Mouse (Mus musculus) bone marrow, adult 2 months (tissue): Measurements from ENCODE around the gene Nedd8. TPM values are rescaled to one million over a fixed set of nuclear protein-coding genes. Genes with fewer than 3 reads are reported as not detected.

Experiments used
- H3K27ac ChIP-seq: fragments of 200-500 bp; 2 replicates; pipeline ENCODE4 v1.5.1; 2012; ENCODE audit warnings: low read depth, mild to moderate bottlenecking, control low read depth, inconsistent platforms, low read length; ENCODE audit not compliant: control insufficient read depth, poor library complexity, insufficient read depth
- H3K4me1 ChIP-seq: fragments of 200-500 bp; 2 replicates; pipeline ENCODE4 v1.6.1; 2011; ENCODE audit warnings: low read length; ENCODE audit not compliant: control insufficient read depth, insufficient read depth
- H3K4me3 ChIP-seq: fragments of 200-500 bp; replicated peaks from 2 replicates; pipeline ENCODE3; 2011; ENCODE audit warnings: mild to moderate bottlenecking, low read depth, low read length, control low read depth; ENCODE audit not compliant: control insufficient read depth
- CTCF ChIP-seq: fragments of 200-500 bp; IDR thresholded peaks from 2 replicates; pipeline ENCODE4 v1.5.1; 2011; ENCODE audit warnings: low read length, control low read depth; ENCODE audit not compliant: control insufficient read depth, insufficient read depth
- POLR2A ChIP-seq: fragments of 200-500 bp; IDR thresholded peaks from 2 replicates; pipeline ENCODE4 v1.6.1; 2011; ENCODE audit warnings: low read depth, mild to moderate bottlenecking, control low read depth, low read length, borderline replicate concordance; ENCODE audit not compliant: control insufficient read depth
- WGBS: fragments of 180-500 bp; shearing (Covaris S2); methylation state at CpG from one replicate; pipeline ENCODE4 v1.1.7; 2018; 5-methylcytosine and 5-hydroxymethylcytosine counted together
- polyA plus RNA-seq: library from polyadenylated mRNA; stranded (reverse); fragments of >200 nt; gene quantifications from 2 replicates; pipeline ENCODE4 v1.2.4, GENCODE M21; 2011; ENCODE audit warnings: low replicate concordance; ENCODE audit not compliant: missing spikeins, insufficient read depth, insufficient read length

Gene Nedd8
- polyA plus RNA-seq, 1 experiment: 183 TPM

- no peaks in the 10 kb centered on the region for H3K4me1 ChIP-seq
- no peak for TF ChIP-seq CTCF
- TF ChIP-seq POLR2A: no peak
- 75% methylated on average over 10 of the region's 10 CpGs for WGBS
Observed at GRCm38 (mm10) chr14:55689433-55689832, 17.5 kb upstream of the Nedd8 start.

GRCm38 (mm10) chr14:55682118-55682493, 10.2 kb upstream of the Nedd8 start:
- Histone ChIP-seq H3K4me1 (no peaks in the 10 kb centered on the region), H3K4me3 (peak overlapping the region; percentile 74), H3K27ac (peak overlapping the region; percentile 96)
- TF ChIP-seq CTCF (no peak), POLR2A (no peak)
- 8% methylated on average over 3 of the region's 3 CpGs for WGBS

More at GRCm38 (mm10) chr14:55689433-55689832, 17.5 kb upstream of the Nedd8 start:
- Histone ChIP-seq H3K27ac (no peak overlapping the region), H3K4me3 (no peak overlapping the region)

- H3K27ac ChIP-seq: peak within 1 kb of the TSS; percentile 96
- under 1% methylated on average over 66 of the region's 66 CpGs for WGBS
- TF ChIP-seq POLR2A (peak; percentile 58; the same call in 1 of the 2 replicates), CTCF (peak; percentile 67)
- peak within 1 kb of the TSS; percentile 74 for H3K4me3 ChIP-seq
- no peaks in the 10 kb centered on the region for H3K4me1 ChIP-seq
Observed at GRCm38 (mm10) chr14:55681160-55682117, 9.5 kb upstream of the Nedd8 start, which contains the start of gene Tinf2. TSS of gene Tinf2 (minus strand) at chr14:55681820.

- H3K4me3 ChIP-seq: no peak overlapping the region
- WGBS: 66% methylated on average over 4 of the region's 4 CpGs
- H3K27ac ChIP-seq: no peak overlapping the region
- TF ChIP-seq CTCF (no peak), POLR2A (no peak)
- no peaks in the 10 kb centered on the region for H3K4me1 ChIP-seq
Observed at GRCm38 (mm10) chr14:55677615-55678014, 5.7 kb upstream of the Nedd8 start.

GRCm38 (mm10) chr14:55672741-55673060, 777 bp upstream of the Nedd8 start:
- no peak for TF ChIP-seq CTCF
- TF ChIP-seq POLR2A: no peak
- WGBS: 53% methylated on average over 7 of the region's 7 CpGs
- Histone ChIP-seq H3K4me3 (peak overlapping the region; percentile 75), H3K27ac (no peak overlapping the region), H3K4me1 (no peaks in the 10 kb centered on the region; the same call in 1 of the 2 replicates)

GRCm38 (mm10) chr14:55671486-55671832, 465 bp downstream of the Nedd8 start:
- Histone ChIP-seq H3K4me1 (no peaks in the 10 kb centered on the region; the same call in 1 of the 2 replicates), H3K27ac (peak overlapping the region; percentile 80), H3K4me3 (peak overlapping the region; percentile 75)
- no peak for TF ChIP-seq CTCF
- TF ChIP-seq POLR2A: no peak
- WGBS: under 1% methylated on average over 12 of the region's 12 CpGs

GRCm38 (mm10) chr14:55660636-55661035, 11.3 kb downstream of the Nedd8 start:
- Histone ChIP-seq H3K4me3 (peak overlapping the region; percentile 76), H3K4me1 (no peaks in the 10 kb centered on the region), H3K27ac (0 out of 2 replicates have a peak overlapping the region, but pooled peaks have one; percentile 69)
- 60% methylated on average over 2 of the region's 2 CpGs for WGBS
- no peak for TF ChIP-seq POLR2A
- TF ChIP-seq CTCF: no peak

- Histone ChIP-seq H3K27ac (peak within 1 kb of the TSS; percentile 69), H3K4me3 (peak within 1 kb of the TSS; percentile 76), H3K4me1 (no peaks in the 10 kb centered on the region)
- under 1% methylated on average over 39 of the region's 39 CpGs for WGBS
- peak; percentile 49; the same call in 1 of the 2 replicates for TF ChIP-seq CTCF
- TF ChIP-seq POLR2A: peak; percentile 73; the same call in 1 of the 2 replicates
Observed at GRCm38 (mm10) chr14:55659960-55660573, 11.9 kb downstream of the Nedd8 start, which contains the start of gene Mdp1. TSS of gene Mdp1 (minus strand) at chr14:55660508.
